In genomic region chr14:15142839-15143238, GRCm38 (mm10) we compare ENCODE assay signal across 22 mouse cellular contexts.
A peak's percentile ranks its signal among the peaks of the same experiment; 100 is the strongest.
DNase-seq lines count a peak whose midpoint lies in the region; ATAC-seq and TF ChIP-seq lines count a peak whose summit lies in the region.
"Had no signal": no experiment of that assay in that cellular context is flagged by ENCODE, and none has a peak within 500 bp of the region (broad histone marks: within the 10 kb centered on the region; RNA-seq: fewer than 3 reads in every experiment).

No protein-coding gene starts in this region.

- no peak overlapping the region for H3K4me3 ChIP-seq in CH12.LX (replicated peaks in 1 of 3; ENCODE audit: low read depth in 2 of 3, low read length in 2 of 3, poor library complexity in 1 of 3)
- no peak overlapping the region for H3K4me3 ChIP-seq in kidney, embryonic 15.5 days (replicated peaks)
- H3K4me3 ChIP-seq in left cerebral cortex, adult 2 months: no peak overlapping the region
- H3K4me3 ChIP-seq: limb, embryonic 12.5 days; midbrain, embryonic 13.5 days had no signal

- H3K27ac ChIP-seq in CH12.LX (ENCODE audit: insufficient read depth, low read depth): no peak overlapping the region
- H3K27ac ChIP-seq in kidney, embryonic 15.5 days: no peak overlapping the region
- no peak overlapping the region for H3K27ac ChIP-seq in left cerebral cortex, adult 2 months
- H3K27ac ChIP-seq: hindbrain, postnatal 0 days; limb, embryonic 12.5 days; midbrain, embryonic 13.5 days had no signal

- TF ChIP-seq POLR2A in CH12.LX (IDR thresholded peaks at IDR 0.05; ENCODE audit: low read depth, low read length): no peak

- intact Hi-C loops in gastrocnemius, postnatal 14 days (cut with DNase I; ENCODE audit: low total_unique reads): no loop called here
- intact Hi-C loops in left cerebral cortex, adult 2 months (cut with DNase I): no loop called here

- ATAC-seq in hematopoietic stem cell, adult 5-6 weeks (replicated peaks in 1 of 2; ENCODE audit: insufficient read depth in 1 of 2, low FRiP score in 2 of 2, low TSS enrichment in 1 of 2, low read depth in 1 of 2, poor library complexity in 2 of 2, severe bottlenecking in 2 of 2): peak; percentile 94 to 97
- peak; percentile 76 for ATAC-seq in kidney, embryonic 15.5 days (replicated peaks; ENCODE audit: low FRiP score)
- ATAC-seq: forebrain, embryonic 16.5 days; hindbrain, postnatal 0 days; intestine, postnatal 0 days; liver, postnatal 0 days; lung, postnatal 0 days; midbrain, embryonic 13.5 days had no signal

- no peak for TF ChIP-seq RAD21 in CH12.LX (IDR thresholded peaks at IDR 0.05; ENCODE audit: low read depth, low read length)

- no peak overlapping the region for H3K4me2 ChIP-seq in CH12.LX (ENCODE audit: insufficient read depth, low read depth, poor library complexity, severe bottlenecking)
- H3K4me2 ChIP-seq in kidney, embryonic 15.5 days: no peak overlapping the region
- H3K4me2 ChIP-seq: heart, embryonic 11.5 days; limb, embryonic 12.5 days; liver, embryonic 11.5 days; midbrain, embryonic 13.5 days had no signal

- WGBS in kidney, embryonic 15.5 days: 83% methylated on average over 1 of the region's 1 CpGs

- TF ChIP-seq EP300 in CH12.LX (IDR thresholded peaks at IDR 0.05; ENCODE audit: low read length): no peak

- H3K36me3 ChIP-seq in CH12.LX (replicated peaks in 1 of 2; ENCODE audit: control insufficient read depth in 1 of 2, insufficient read depth in 1 of 2, low read length in 1 of 2): no peaks in the 10 kb centered on the region
- no peaks in the 10 kb centered on the region for H3K36me3 ChIP-seq in kidney, embryonic 15.5 days
- H3K36me3 ChIP-seq: limb, embryonic 12.5 days; midbrain, embryonic 13.5 days had no signal

- no peaks in the 10 kb centered on the region for H3K27me3 ChIP-seq in CH12.LX (replicated peaks)
- H3K27me3 ChIP-seq in kidney, embryonic 15.5 days: no peaks in the 10 kb centered on the region
- H3K27me3 ChIP-seq: limb, embryonic 12.5 days; midbrain, embryonic 13.5 days had no signal

- H3K79me2 ChIP-seq in CH12.LX (replicated peaks; ENCODE audit: control insufficient read depth, extremely low read depth, insufficient read depth, poor library complexity, severe bottlenecking): no peaks in the 10 kb centered on the region

- peak; percentile 15 for DNase-seq in CH12.LX (ENCODE audit: extremely low read depth)
- DNase-seq in kidney, postnatal 36 days: peak; percentile 41 to 66
- DNase-seq in gastrocnemius, postnatal 25 days: no peak
- DNase-seq in gastrocnemius, postnatal 14 days: no peak
- no peak for DNase-seq in left cerebral cortex, adult 2 months (ENCODE audit: extremely low spot score in 1 of 2, low spot score in 2 of 2)
- DNase-seq: adrenal gland, postnatal 10 days; cerebellum, adult 2 months; cerebellum, postnatal 36 days; layer of hippocampus, postnatal 36 days; liver, postnatal 0 days; right cerebral cortex, postnatal 14 days; thymus, postnatal 14 days had no signal

- dilution Hi-C loops in CH12.LX (cut with MboI; ENCODE audit: extremely low pct_ligation_motif_present, extremely low pct_unique_long_range_greater_than_20kb, low sequenced_read_pairs): no loop called here

- no peaks in the 10 kb centered on the region for H3K9me3 ChIP-seq in CH12.LX (replicated peaks; ENCODE audit: low read length)
- H3K9me3 ChIP-seq in kidney, embryonic 15.5 days (replicated peaks): no peaks in the 10 kb centered on the region
- H3K9me3 ChIP-seq: limb, embryonic 12.5 days; midbrain, embryonic 13.5 days had no signal

- peaks cover 0 to 11% of the 10 kb centered on the region in 2 experiments; a peak in 2 of 4 replicates for H3K4me1 ChIP-seq in CH12.LX (ENCODE audit: control insufficient read depth in 1 of 2, insufficient read depth in 2 of 2)
- no peaks in the 10 kb centered on the region for H3K4me1 ChIP-seq in kidney, embryonic 15.5 days
- H3K4me1 ChIP-seq: limb, embryonic 12.5 days; midbrain, embryonic 13.5 days had no signal

- H3K9ac ChIP-seq in CH12.LX (ENCODE audit: insufficient read depth, low read depth): no peak overlapping the region
- H3K9ac ChIP-seq in kidney, embryonic 15.5 days: no peak overlapping the region
- H3K9ac ChIP-seq: limb, embryonic 12.5 days; liver, postnatal 0 days; midbrain, embryonic 13.5 days had no signal

- TF ChIP-seq CTCF in CH12.LX (conservative IDR thresholded peaks at IDR 0.05 in 1 of 2, IDR thresholded peaks at IDR 0.05 in 1 of 2; ENCODE audit: low read depth in 2 of 2, low read length in 2 of 2): no peak
- TF ChIP-seq CTCF in left cerebral cortex, adult 2 months (IDR thresholded peaks at IDR 0.05): no peak

- in situ Hi-C loops in CH12.LX (cut with MboI; ENCODE audit: low pct_ligation_motif_present, low pct_unique_long_range_greater_than_20kb, low sequenced_read_pairs): no loop called here

TF ChIP-seq in CH12.LX, 34 proteins besides CTCF, POLR2A, EP300 and RAD21:
- TF ChIP-seq RCOR1 (conservative IDR thresholded peaks at IDR 0.05; ENCODE audit: low read depth, low read length) (no peak), NRF1 (IDR thresholded peaks at IDR 0.05; ENCODE audit: low read depth, low read length) (no peak), NELFE (IDR thresholded peaks at IDR 0.05; ENCODE audit: low read depth, low read length) (no peak), IRF4 (IDR thresholded peaks at IDR 0.05; ENCODE audit: low read depth, low read length) (no peak), UBTF (IDR thresholded peaks at IDR 0.05; ENCODE audit: low read depth, low read length) (no peak), ZMIZ1 (IDR thresholded peaks at IDR 0.05; ENCODE audit: low read depth, low read length) (no peak), TCF12 (IDR thresholded peaks at IDR 0.05; ENCODE audit: low read depth, low read length) (no peak), MAZ (IDR thresholded peaks at IDR 0.05; ENCODE audit: low read depth, low read length) (no peak), MEF2A (IDR thresholded peaks at IDR 0.05; ENCODE audit: borderline replicate concordance, low read depth, low read length) (no peak), ZNF384 (IDR thresholded peaks at IDR 0.05; ENCODE audit: low read depth, low read length) (no peak), MAFK (IDR thresholded peaks at IDR 0.05; ENCODE audit: insufficient replicate concordance, low read length) (no peak), MXI1 (IDR thresholded peaks at IDR 0.05; ENCODE audit: low read depth, low read length) (no peak), HCFC1 (IDR thresholded peaks at IDR 0.05; ENCODE audit: low read depth, low read length) (no peak), JUND (conservative IDR thresholded peaks at IDR 0.05; ENCODE audit: low read depth, low read length) (no peak), USF2 (conservative IDR thresholded peaks at IDR 0.05; ENCODE audit: low read depth, low read length) (no peak), JUN (IDR thresholded peaks at IDR 0.05; ENCODE audit: insufficient read depth, low read depth, low read length) (no peak), USF1 (IDR thresholded peaks at IDR 0.05; ENCODE audit: low read depth, low read length) (no peak)

Comparison
In these comparisons a context has a peak if more than half of its experiments do, and no peak if none do; other contexts are left out.
1. DNase-seq: peak in CH12.LX (single experiment) and kidney, postnatal 36 days (2 of 2); none in gastrocnemius, postnatal 25 days (single experiment), gastrocnemius, postnatal 14 days (single experiment) and left cerebral cortex, adult 2 months (0 of 2).